Mouse (Mus musculus) heart, embryonic 14.5 days (tissue): ENCODE data around the gene Wfdc12. TPM values are rescaled to one million over a fixed set of nuclear protein-coding genes. Genes with fewer than 3 reads are reported as not detected.
A peak's percentile ranks its signal among the peaks of the same experiment; 100 is the strongest.

Experiments used
- ATAC-seq: fragments of 200-750 bp; cut with Nextera tagmentation; 2 replicates; pipeline ENCODE4 v1.8.0; 2017; ENCODE audit warnings: low read depth, moderate TSS enrichment; ENCODE audit not compliant: insufficient number of reproducible peaks, insufficient read depth, low FRiP score
- H3K27ac ChIP-seq, 2 experiments: fragments of 200-500 bp in 1 of 2; fragments of 300-500 bp in 1 of 2; sonication (generic) in 1 of 2; replicated peaks in 1 of 2; 2 replicates each; pipeline ENCODE4 v1.5.1; 2012 to 2014; ENCODE audit warnings: low read depth in 2 of 2, low read length in 2 of 2, control low read depth in 1 of 2, mild to moderate bottlenecking in 1 of 2, mixed read lengths in 1 of 2; ENCODE audit not compliant: control insufficient read depth in 1 of 2, insufficient read depth in 1 of 2
- H3K27me3 ChIP-seq: fragments of 300-500 bp; sonication (generic); 2 replicates; pipeline ENCODE4 v1.6.1; 2014; ENCODE audit warnings: mild to moderate bottlenecking, low read length, control low read depth; ENCODE audit not compliant: control insufficient read depth, insufficient read depth
- H3K36me3 ChIP-seq: fragments of 300-500 bp; sonication (generic); 2 replicates; pipeline ENCODE4 v1.6.1; 2014; ENCODE audit warnings: mild to moderate bottlenecking, control low read depth, low read length, mixed read lengths; ENCODE audit not compliant: control insufficient read depth, insufficient read depth
- H3K4me1 ChIP-seq, 2 experiments: fragments of 200-500 bp in 1 of 2; fragments of 300-500 bp in 1 of 2; sonication (generic) in 1 of 2; 2 replicates each; pipeline ENCODE4 v1.6.1; 2012 to 2014; ENCODE audit warnings: low read length in 2 of 2, control low read depth in 1 of 2, mixed read lengths in 1 of 2; ENCODE audit not compliant: control insufficient read depth in 2 of 2, insufficient read depth in 2 of 2
- H3K4me2 ChIP-seq: fragments of 300-500 bp; sonication (generic); 2 replicates; pipeline ENCODE4 v1.6.1; 2014; ENCODE audit warnings: mild to moderate bottlenecking, low read length
- H3K4me3 ChIP-seq, 2 experiments: fragments of 200-500 bp in 1 of 2; fragments of 300-500 bp in 1 of 2; sonication (generic) in 1 of 2; 2 replicates each; pipeline ENCODE4 v1.5.1; 2012 to 2014; ENCODE audit warnings: low read length in 2 of 2, mild to moderate bottlenecking in 2 of 2, control low read depth in 1 of 2, low read depth in 1 of 2, moderate library complexity in 1 of 2; ENCODE audit not compliant: control insufficient read depth in 1 of 2, insufficient read depth in 1 of 2
- H3K9ac ChIP-seq: fragments of 300-500 bp; sonication (generic); 2 replicates; pipeline ENCODE4 v1.6.1; 2014; ENCODE audit warnings: mild to moderate bottlenecking, low read length
- H3K9me3 ChIP-seq: fragments of 300-500 bp; sonication (generic); 2 replicates; pipeline ENCODE4 v1.6.1; 2016; ENCODE audit warnings: low read length, control low read depth; ENCODE audit not compliant: control insufficient read depth
- WGBS: fragments of 180-500 bp; shearing (Covaris S2); extraction: QIAGEN DNeasy Blood & Tissue Kit; methylation state at CpG from one replicate; pipeline ENCODE4 v1.1.7; 2014; 5-methylcytosine and 5-hydroxymethylcytosine counted together
- polyA plus RNA-seq: library from polyadenylated mRNA; unstranded; fragments of >200 nt; fragmentation: Nextera tagmentation; extraction: Ambion mirVana; gene quantifications from 2 replicates; pipeline ENCODE4 v1.2.1, GENCODE M21; 2014

Gene Wfdc12
- polyA plus RNA-seq, 1 experiment from 2014 or later, result not detected

DNA sequence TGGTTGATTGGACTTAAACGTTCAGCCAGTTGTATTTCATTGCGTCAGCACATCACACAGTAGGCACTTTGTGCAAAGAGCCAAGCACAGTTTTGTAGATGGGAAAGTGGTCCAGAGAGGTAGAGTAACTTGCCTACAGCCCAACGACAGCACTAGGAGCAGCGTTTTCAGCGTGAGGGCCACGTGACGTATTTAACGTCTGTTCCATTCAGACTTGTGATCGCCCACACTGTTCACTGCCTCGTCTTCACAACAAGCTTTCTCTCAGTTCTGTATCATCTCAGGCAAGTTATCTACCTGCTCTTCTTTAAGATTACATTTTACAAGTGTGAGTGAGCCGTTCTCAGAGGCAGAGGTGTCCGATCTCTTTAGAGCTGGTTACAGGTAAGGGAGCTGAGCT, 43.9 kb downstream of the Wfdc12 start:
- H3K27me3 ChIP-seq, result no peaks in the 10 kb centered on the region
- H3K9me3 ChIP-seq, result no peaks in the 10 kb centered on the region
- peaks cover 22 to 38% of the 10 kb centered on the region in 2 experiments for H3K4me1 ChIP-seq
- ATAC-seq, result no peak
- H3K36me3 ChIP-seq, result peaks cover 3% of the 10 kb centered on the region
- no peak overlapping the region for H3K4me2 ChIP-seq
- no peak overlapping the region for H3K27ac ChIP-seq
- 91% methylated on average over 12 of the region's 12 CpGs for WGBS
- no peak overlapping the region for H3K4me3 ChIP-seq
- H3K9ac ChIP-seq, result no peak overlapping the region

DNA sequence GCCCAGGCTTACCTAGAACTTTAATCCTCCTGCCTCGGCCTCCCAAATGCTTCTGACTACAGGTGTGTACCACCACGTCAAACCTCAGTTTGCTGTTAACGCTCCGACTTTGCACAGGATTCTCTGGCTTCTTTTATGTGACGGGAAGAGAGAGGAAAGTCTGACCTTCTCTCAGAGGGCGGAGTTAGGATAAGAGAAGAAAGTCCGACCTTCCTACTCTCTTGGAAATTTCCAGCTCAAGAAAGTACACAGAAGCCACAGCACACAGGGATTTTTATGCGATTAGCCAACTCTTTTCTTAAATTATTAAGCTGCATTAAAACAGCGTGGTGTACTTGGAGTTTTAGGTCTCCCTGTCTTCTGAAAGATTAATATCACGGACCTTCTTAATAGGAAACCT, 45.9 kb downstream of the Wfdc12 start:
- 74% methylated on average over 10 of the region's 10 CpGs for WGBS

GRCm38 (mm10) chr2:164144025-164144424, 46.4 kb downstream of the Wfdc12 start:
- peaks cover 16 to 41% of the 10 kb centered on the region in 2 experiments for H3K4me1 ChIP-seq
- no peak for ATAC-seq
- H3K4me2 ChIP-seq, result no peak overlapping the region

More for the DNA sequence above, 45.9 kb downstream of the Wfdc12 start:
- Histone ChIP-seq H3K9me3 (no peaks in the 10 kb centered on the region), H3K4me3 (no peak overlapping the region), H3K36me3 (0 out of 2 replicates have a peak, but pooled peaks cover 3% of the 10 kb centered on the region), H3K27me3 (no peaks in the 10 kb centered on the region), H3K27ac (no peak overlapping the region), H3K4me1 (peaks cover 16 to 41% of the 10 kb centered on the region in 2 experiments), H3K9ac (no peak overlapping the region), H3K4me2 (no peak overlapping the region)
- no peak for ATAC-seq

DNA sequence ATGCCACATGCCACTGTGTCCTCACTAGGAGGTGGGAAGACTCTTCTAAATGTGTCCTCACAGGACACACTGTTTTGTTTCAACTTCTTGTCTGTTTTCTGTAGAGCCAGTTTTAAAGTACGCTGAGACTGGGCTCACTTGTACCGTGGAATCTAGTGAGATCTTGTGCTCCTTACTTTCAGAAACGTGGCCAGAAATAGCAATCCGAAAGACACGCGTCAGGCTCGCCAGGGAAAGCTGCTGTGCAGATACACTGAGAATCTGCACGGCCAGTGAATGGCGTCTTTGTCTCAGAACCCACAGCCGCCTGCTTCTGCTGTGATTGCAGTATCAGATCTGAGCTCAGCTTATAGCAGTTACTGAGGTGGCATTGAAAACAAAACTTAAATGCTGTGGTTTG, 48.4 kb downstream of the Wfdc12 start:
- Histone ChIP-seq H3K9ac (peak overlapping the region; percentile 56), H3K27me3 (no peaks in the 10 kb centered on the region), H3K36me3 (0 out of 2 replicates have a peak, but pooled peaks cover 3% of the 10 kb centered on the region), H3K4me3 (peak overlapping the region in 1 of 2 experiments; percentile 3; a peak in 2 of 4 replicates), H3K27ac (peak overlapping the region; percentile 83 to 91), H3K4me2 (peak overlapping the region; percentile 57), H3K4me1 (peaks cover 24 to 49% of the 10 kb centered on the region in 2 experiments), H3K9me3 (no peaks in the 10 kb centered on the region)
- ATAC-seq, result peak; percentile 26; the same call in 1 of the 2 replicates
- WGBS, result 21% methylated on average over 10 of the region's 10 CpGs

More at GRCm38 (mm10) chr2:164144025-164144424, 46.4 kb downstream of the Wfdc12 start:
- Histone ChIP-seq H3K27ac (no peak overlapping the region), H3K36me3 (0 out of 2 replicates have a peak, but pooled peaks cover 3% of the 10 kb centered on the region), H3K27me3 (no peaks in the 10 kb centered on the region), H3K9me3 (no peaks in the 10 kb centered on the region), H3K9ac (no peak overlapping the region), H3K4me3 (no peak overlapping the region)
- WGBS, result 82% methylated on average over 6 of the region's 6 CpGs

Other genes with a start within 250 kb of the Wfdc12 start
- 211 and 212 TPM in 2 replicates for gene Ywhab, start 195.6 kb downstream of the Wfdc12 start, polyA plus RNA-seq
- gene Pabpc1l, start 165.2 kb downstream of the Wfdc12 start, polyA plus RNA-seq, result 0.81 and 1.2 TPM in 2 replicates
- 14.9 and 19.5 TPM in 2 replicates for gene Stk4, start 120.3 kb downstream of the Wfdc12 start, polyA plus RNA-seq
- 55.5 and 60.7 TPM in 2 replicates for gene Tomm34, start 119.4 kb downstream of the Wfdc12 start, polyA plus RNA-seq
- 0.22 and 0.28 TPM in 2 replicates for gene Kcns1, start 19.5 kb downstream of the Wfdc12 start, polyA plus RNA-seq
- gene Wfdc5, start 7.9 kb downstream of the Wfdc12 start, polyA plus RNA-seq, result not detected in 2 replicates
- not detected in 2 replicates for gene Wfdc15a, start 9.5 kb upstream of the Wfdc12 start, polyA plus RNA-seq
- gene Wfdc15b, start 31.1 kb upstream of the Wfdc12 start, polyA plus RNA-seq, result not detected in 2 replicates
- not detected in 2 replicates for gene Svs2, start 47.9 kb upstream of the Wfdc12 start, polyA plus RNA-seq
- not detected in 2 replicates for gene Svs3b, start 66.0 kb upstream of the Wfdc12 start, polyA plus RNA-seq
- not detected in 2 replicates for gene Svs4, start 87.9 kb upstream of the Wfdc12 start, polyA plus RNA-seq
- not detected in 2 replicates for gene Svs3a, start 98.7 kb upstream of the Wfdc12 start, polyA plus RNA-seq
- not detected in 2 replicates for gene Svs6, start 126.1 kb upstream of the Wfdc12 start, polyA plus RNA-seq
- not detected in 2 replicates for gene Svs5, start 142.1 kb upstream of the Wfdc12 start, polyA plus RNA-seq
- gene Slpi, start 198.5 kb upstream of the Wfdc12 start, polyA plus RNA-seq, result 0.63 and 1.3 TPM in 2 replicates
- gene Rbpjl, start 212.5 kb upstream of the Wfdc12 start, polyA plus RNA-seq, result 0.05 and 0.08 TPM in 2 replicates
- gene Matn4, start 214.6 kb upstream of the Wfdc12 start, polyA plus RNA-seq, result 0.97 and 1.4 TPM in 2 replicates